Mouse (Mus musculus) embryonic stem cell, embryonic (primary cell): ENCODE results near the gene Tenm4.

Source experiments
- CTCF ChIA-PET, 4 experiments: fragments of 300-600 bp in 2 of 4; fragments of 350-600 bp in 2 of 4; sonication (Branson Sonifier 250); formaldehyde crosslinking; loops; one replicate each; lab custom pipeline; 2022; ENCODE audit warnings: inconsistent platforms in 2 of 4; lab: Charles Lee
- POLR2A ChIA-PET, 4 experiments: fragments of 300-600 bp in 2 of 4; fragments of 350-600 bp in 2 of 4; sonication (Branson Sonifier 250); formaldehyde crosslinking; loops; one replicate each; lab custom pipeline; 2022; ENCODE audit warnings: antibody characterized with exemption in 4 of 4, inconsistent platforms in 1 of 4; lab: Charles Lee

The Tenm4 gene

GRCm38 (mm10) chr7:96539248-96540034 is 368.4 kb downstream of the Tenm4 start:
- ChIA-PET CTCF (no interaction called here), POLR2A (interaction anchor here in 1 of 4 experiments (0.6 kb wide), 1 partner anchor 238 kb away, joined by 3 read pairs; no protein-coding TSS in a partner anchor)

- ChIA-PET CTCF (interaction anchor here in 1 of 4 experiments (0.5 kb wide), 1 partner anchor 21 kb away, joined by 3 read pairs; no protein-coding TSS in a partner anchor), POLR2A (interaction anchor here in 1 of 4 experiments (1.0 to 1.9 kb wide), 5 partner anchors 8 to 46 kb away, joined by 3 to 4 read pairs (median 3); no protein-coding TSS in a partner anchor)
Measured at GRCm38 (mm10) chr7:96540458-96541096, 369.5 kb downstream of the Tenm4 start.

DNA sequence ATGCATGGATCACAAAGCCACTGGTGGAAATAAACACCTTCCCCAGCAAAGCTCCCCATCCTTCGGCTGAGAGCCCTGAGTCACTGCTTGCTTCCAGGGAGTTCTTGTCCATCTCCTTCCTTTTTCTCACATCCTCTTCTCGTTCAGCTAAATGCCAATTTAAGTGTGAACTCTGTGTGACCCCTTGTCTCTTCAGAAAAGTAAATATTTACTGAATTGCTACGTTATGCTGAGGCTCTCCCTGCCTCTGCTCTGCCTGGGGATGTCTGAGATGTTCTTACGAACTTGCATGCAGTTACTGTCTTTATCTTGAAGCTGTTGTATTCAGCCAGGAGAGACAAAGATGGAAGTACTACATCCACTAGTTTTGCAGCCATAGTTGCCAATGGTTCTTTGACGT is 374.9 kb downstream of the Tenm4 start:
- CTCF ChIA-PET = no interaction called here
- POLR2A ChIA-PET = interaction anchor here in 1 of 4 experiments (1.7 kb wide), 1 partner anchor 19 kb away, joined by 3 read pairs; no protein-coding TSS in a partner anchor

DNA sequence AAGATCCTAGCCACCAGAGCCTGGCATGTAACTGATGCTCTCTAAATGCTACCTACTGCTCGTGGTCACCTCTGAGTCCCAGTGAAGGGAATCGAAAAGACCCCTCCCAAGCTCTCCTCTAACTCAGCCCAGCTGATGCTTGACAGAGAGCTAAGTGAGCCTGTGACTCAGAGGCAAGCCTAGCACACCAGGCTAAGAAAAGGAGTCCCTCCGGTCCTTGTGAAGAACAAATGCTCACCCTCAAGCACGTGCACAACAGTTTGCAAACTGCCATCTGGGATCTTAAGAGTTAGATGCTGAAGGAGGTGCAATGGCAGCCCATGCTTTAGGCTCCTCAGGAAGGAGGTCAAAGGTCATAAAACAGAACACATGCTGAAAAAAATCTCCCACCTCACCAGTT is 380.8 kb downstream of the Tenm4 start:
- ChIA-PET POLR2A (interaction anchor here in 1 of 4 experiments (0.6 kb wide), 1 partner anchor 338 kb away, joined by 4 read pairs; no protein-coding TSS in a partner anchor), CTCF (no interaction called here)

DNA sequence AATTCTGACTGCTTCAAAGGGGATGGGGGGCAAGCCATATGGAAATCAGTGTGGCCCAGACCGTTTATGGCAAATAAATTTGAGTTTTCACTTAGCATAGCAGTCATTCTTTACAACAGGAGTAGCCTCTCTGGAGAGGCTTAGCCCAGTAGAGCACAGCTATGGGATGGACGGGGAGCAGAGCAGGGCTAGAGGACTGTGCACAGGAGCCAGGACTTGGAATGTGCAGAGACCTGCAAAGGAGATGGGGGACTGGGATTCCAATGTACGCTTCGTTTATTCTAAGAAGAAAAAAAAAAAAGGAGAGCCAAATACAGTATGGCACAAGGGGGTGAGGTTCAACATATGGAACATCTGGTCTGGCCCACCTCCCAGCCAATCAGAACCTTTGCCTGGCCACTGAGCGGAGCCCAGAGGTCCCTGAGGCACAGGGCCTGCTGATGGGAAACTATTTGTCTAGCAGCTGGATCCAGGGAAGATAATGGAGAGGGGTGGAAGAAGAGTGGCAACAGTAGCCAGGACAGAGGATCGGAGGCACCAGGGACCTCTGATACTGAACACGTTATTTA is 381.3 kb downstream of the Tenm4 start:
- ChIA-PET CTCF (no interaction called here), POLR2A (interaction anchor here in 1 of 4 experiments (1.1 to 2.8 kb wide), 2 partner anchors 11 to 21 kb away, joined by 3 to 13 read pairs; no protein-coding TSS in a partner anchor)

- POLR2A ChIA-PET = interaction anchor here in 3 of 4 experiments (0.6 to 2.8 kb wide), 3 partner anchors 9 to 406 kb away, joined by 3 to 13 read pairs (median 3); no protein-coding TSS in a partner anchor
- CTCF ChIA-PET = interaction anchor here in 3 of 4 experiments (0.6 to 1.8 kb wide), 13 partner anchors 9 to 787 kb away, joined by 3 to 6 read pairs (median 3); no protein-coding TSS in a partner anchor
Measured at GRCm38 (mm10) chr7:96554277-96554690, 383.2 kb downstream of the Tenm4 start.

DNA sequence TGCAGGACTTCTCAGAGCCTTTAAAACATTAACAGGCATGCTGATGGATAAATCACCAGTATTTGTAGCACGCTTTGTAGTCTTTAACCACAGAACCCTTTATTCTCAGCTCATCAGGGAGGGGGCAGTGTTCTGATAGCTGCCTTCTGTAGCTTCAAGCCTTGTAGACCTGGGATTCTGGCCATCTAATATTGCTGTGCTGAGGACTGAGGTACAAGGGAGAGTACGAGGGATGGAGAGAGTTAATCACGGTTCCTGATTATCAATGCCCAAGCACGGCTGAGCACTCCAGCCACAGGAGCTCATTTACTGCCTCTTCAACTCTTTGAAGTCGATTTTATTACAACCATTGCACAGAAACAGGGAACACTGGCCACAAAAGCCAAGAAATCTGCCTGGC is 384.2 kb downstream of the Tenm4 start:
- CTCF ChIA-PET = interaction anchor here in 2 of 4 experiments (0.5 to 1.8 kb wide), 6 partner anchors 8 to 351 kb away, joined by 3 to 6 read pairs (median 4); no protein-coding TSS in a partner anchor
- POLR2A ChIA-PET = interaction anchor here in 2 of 4 experiments (0.8 to 2.8 kb wide), 5 partner anchors 8 to 407 kb away, joined by 3 to 13 read pairs (median 3); no protein-coding TSS in a partner anchor

DNA sequence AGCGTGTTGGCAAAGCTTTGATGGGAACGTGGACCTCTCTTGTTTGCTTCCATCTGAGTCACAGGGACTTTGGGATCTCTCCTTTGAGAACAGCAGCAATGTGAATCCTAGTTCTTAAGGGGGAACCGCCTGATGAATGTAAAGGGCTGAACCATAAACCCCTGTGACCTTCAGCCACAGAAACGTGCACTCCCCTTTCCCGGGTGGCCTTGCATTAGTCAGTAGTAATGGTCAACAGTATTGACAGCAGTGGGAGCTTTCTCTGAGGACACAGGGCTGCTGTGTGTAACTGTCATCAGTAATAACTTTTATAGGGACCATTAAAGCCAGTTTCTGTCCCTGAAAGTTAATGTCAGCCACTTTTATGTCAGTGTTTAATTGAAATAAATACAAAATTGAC is 385.7 kb downstream of the Tenm4 start:
- ChIA-PET POLR2A (interaction anchor here in 1 of 4 experiments (1.3 kb wide), 1 partner anchor 36 kb away, joined by 3 read pairs; no protein-coding TSS in a partner anchor), CTCF (no interaction called here)

DNA sequence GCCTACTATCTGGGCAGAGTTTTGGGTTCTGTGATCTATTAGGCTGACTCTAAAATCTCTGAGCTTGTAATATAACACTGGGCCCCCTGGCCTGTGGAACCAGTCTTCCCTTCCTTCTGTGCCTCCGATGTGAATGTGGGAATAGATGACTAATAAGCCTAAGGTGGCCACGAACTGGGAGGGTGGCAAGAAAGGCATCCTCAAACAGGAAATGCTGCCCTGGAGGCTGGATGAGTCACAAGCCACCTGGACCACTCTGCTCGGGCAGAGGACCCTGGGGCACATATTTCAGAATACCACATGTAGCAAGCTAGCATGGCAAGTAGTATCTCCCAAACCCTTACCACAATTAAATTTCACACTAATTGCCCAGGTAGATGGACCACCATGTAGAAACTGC is 391.8 kb downstream of the Tenm4 start:
- POLR2A ChIA-PET = interaction anchor here in 1 of 4 experiments (1.1 to 3.7 kb wide), 5 partner anchors 9 to 80 kb away, joined by 3 to 13 read pairs (median 4); no protein-coding TSS in a partner anchor

GRCm38 (mm10) chr7:96563329-96564065 is 392.5 kb downstream of the Tenm4 start:
- POLR2A ChIA-PET = interaction anchor here in 1 of 4 experiments (1.1 to 3.7 kb wide), 4 partner anchors 10 to 81 kb away, joined by 3 to 13 read pairs (median 4); no protein-coding TSS in a partner anchor
- CTCF ChIA-PET = interaction anchor here in 2 of 4 experiments (0.8 to 1.1 kb wide), 2 partner anchors 9 kb away, joined by 3 to 4 read pairs; no protein-coding TSS in a partner anchor

More for the DNA sequence above, 391.8 kb downstream of the Tenm4 start:
- CTCF ChIA-PET = interaction anchor here in 1 of 4 experiments (1.1 kb wide), 1 partner anchor 8 kb away, joined by 4 read pairs; no protein-coding TSS in a partner anchor

DNA sequence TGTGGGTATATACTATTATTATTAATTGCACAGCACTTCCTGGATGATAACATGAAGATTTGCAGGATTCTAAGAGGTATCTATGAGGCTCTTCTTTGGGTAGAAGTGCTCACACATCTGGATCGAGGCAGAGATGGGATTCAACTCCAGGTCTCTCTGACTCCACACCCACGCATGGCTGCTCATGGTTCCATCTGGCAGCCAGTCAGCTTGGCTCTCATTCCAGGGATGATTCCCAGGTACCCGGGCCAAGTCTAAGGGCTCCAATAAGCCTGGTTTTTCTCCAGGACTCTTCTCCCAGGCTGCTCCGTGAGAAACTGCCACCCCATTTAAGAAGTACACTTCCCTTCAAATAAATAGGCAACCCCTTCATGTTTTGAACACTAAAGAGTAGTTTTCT is 394.8 kb downstream of the Tenm4 start:
- POLR2A ChIA-PET = interaction anchor here in 1 of 4 experiments (0.7 kb wide), 1 partner anchor 42 kb away, joined by 3 read pairs; no protein-coding TSS in a partner anchor
- CTCF ChIA-PET = interaction anchor here in 1 of 4 experiments (2.0 kb wide), 1 partner anchor 11 kb away, joined by 6 read pairs; no protein-coding TSS in a partner anchor

DNA sequence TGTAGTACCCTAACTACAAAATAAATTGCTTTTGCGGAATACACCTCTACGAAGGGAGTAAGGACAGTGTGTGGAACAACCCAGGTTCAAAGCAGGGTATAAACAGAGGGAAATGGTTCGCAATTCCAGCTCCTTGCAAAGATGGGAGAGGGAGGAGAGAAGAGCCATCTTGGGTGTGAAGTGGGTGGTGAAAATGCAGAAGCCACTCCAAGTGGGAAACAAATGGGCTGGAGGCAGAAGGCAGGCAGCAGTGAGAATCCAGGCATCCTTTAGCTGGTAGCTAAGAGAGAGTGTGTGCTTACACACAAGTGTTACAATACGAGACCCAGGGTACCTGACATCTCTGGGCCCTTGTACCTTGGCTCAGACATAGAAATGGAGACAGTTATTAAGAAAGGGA is 395.2 kb downstream of the Tenm4 start:
- ChIA-PET CTCF (interaction anchor here in 1 of 4 experiments (2.0 kb wide), 1 partner anchor 11 kb away, joined by 6 read pairs; no protein-coding TSS in a partner anchor), POLR2A (interaction anchor here in 1 of 4 experiments (0.7 kb wide), 1 partner anchor 42 kb away, joined by 3 read pairs; no protein-coding TSS in a partner anchor)

GRCm38 (mm10) chr7:96568034-96568433 is 397.0 kb downstream of the Tenm4 start:
- POLR2A ChIA-PET = no interaction called here
- CTCF ChIA-PET = interaction anchor here in 1 of 4 experiments (1.4 kb wide), 1 partner anchor 14 kb away, joined by 3 read pairs; no protein-coding TSS in a partner anchor

- POLR2A ChIA-PET = no interaction called here
- CTCF ChIA-PET = no interaction called here
Measured at GRCm38 (mm10) chr7:96570965-96571364, 399.9 kb downstream of the Tenm4 start.

DNA sequence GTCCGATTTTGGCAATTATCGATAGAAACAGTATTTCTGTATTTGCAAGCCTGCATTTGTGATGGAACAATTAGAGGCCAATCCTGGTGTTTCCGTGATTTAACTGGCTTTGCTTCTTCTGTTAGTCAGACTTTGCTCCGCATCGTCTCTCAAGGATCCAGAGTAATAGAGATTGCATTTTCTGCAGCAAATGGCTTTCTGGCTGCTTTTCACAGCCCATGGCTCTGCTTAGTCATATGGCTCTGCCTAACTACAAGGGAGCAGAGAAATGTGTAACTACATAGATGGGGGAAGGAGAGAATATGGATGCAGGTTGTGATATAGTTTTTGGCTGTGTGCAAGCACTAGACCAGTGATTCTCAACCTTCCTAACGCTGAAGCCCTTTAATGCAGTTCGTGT is 401.9 kb downstream of the Tenm4 start:
- ChIA-PET CTCF (no interaction called here), POLR2A (interaction anchor here in 1 of 4 experiments (1.1 kb wide), 1 partner anchor 20 kb away, joined by 3 read pairs; no protein-coding TSS in a partner anchor)

DNA sequence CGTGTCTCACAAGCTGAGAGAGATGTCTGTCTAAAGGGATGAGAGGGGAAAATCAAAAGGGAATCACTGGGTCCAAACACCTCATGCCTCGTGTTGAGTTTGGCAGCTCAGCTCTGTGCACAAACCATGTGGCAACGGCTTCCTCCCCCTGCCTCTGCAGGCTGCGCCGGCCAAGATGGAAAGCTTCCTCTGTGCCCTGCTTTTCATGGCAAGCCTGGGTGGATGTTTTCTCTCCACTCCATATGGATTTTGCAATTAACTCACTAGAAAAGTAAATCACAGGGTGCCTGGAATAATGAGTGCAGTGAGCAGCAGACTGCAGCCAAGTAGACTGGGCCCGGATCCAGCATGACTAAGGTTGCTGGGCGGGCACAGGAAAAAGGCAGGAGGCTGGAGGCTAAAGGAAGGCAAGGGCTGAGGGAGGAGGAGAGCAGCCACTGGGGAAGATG is 404.2 kb downstream of the Tenm4 start:
- ChIA-PET CTCF (interaction anchor here in 1 of 4 experiments (1.1 kb wide), 1 partner anchor 21 kb away, joined by 3 read pairs; no protein-coding TSS in a partner anchor), POLR2A (interaction anchor here in 1 of 4 experiments (1.4 to 2.0 kb wide), 3 partner anchors 10 to 72 kb away, joined by 3 to 7 read pairs (median 4); no protein-coding TSS in a partner anchor)

DNA sequence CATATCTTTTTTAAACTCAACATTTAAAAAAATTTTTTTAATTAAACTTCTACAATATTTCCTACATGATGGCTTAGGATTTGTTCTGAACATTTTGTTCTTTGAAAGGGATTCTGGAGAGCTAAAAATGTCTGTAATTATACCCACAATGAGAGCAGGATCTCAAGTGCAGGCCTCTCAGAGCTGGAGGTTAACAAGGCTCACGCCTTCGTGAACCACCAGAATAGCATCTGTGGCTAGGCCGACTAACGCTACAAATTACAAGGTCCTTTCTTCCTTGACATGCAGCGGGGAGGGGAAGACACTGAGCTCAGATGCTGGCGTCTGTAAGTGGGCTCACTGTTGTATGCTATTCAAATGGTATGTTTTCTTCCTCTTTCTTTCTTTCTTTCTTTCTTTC is 411.7 kb downstream of the Tenm4 start:
- ChIA-PET POLR2A (interaction anchor here in 1 of 4 experiments (0.6 kb wide), 1 partner anchor 23 kb away, joined by 3 read pairs; no protein-coding TSS in a partner anchor), CTCF (interaction anchor here in 1 of 4 experiments (0.6 kb wide), 1 partner anchor 9 kb away, joined by 4 read pairs; no protein-coding TSS in a partner anchor)
